Mouse (Mus musculus) lung, adult 2 months (tissue): ENCODE measurements around the gene Hagh. TPM values are rescaled to one million over a fixed set of nuclear protein-coding genes. Genes with fewer than 3 reads are reported as not detected.

Experiments
- DNase-seq: peaks from one replicate; pipeline ENCODE4 v3.0.0; 2022
- H3K4me1 ChIP-seq: fragments of 200-500 bp; 2 replicates; pipeline ENCODE4 v1.6.1; 2011; ENCODE audit warnings: low read length; ENCODE audit not compliant: control insufficient read depth, insufficient read depth
- H3K4me3 ChIP-seq: fragments of 200-500 bp; replicated peaks from 2 replicates; pipeline ENCODE3; 2011; ENCODE audit warnings: low read depth, mild to moderate bottlenecking, control low read depth, low read length; ENCODE audit errors: extremely low read depth
- CTCF ChIP-seq: fragments of 200-500 bp; IDR thresholded peaks from 2 replicates; pipeline ENCODE4 v1.5.1; 2011; ENCODE audit warnings: mild to moderate bottlenecking, low read length, control low read depth; ENCODE audit not compliant: insufficient read depth
- POLR2A ChIP-seq: fragments of 200-500 bp; IDR thresholded peaks from 2 replicates; pipeline ENCODE4 v1.6.1; 2011; ENCODE audit warnings: low read depth, mild to moderate bottlenecking, control low read depth, low read length, borderline replicate concordance; ENCODE audit errors: extremely low read depth
- WGBS: fragments of 180-500 bp; shearing (Covaris S2); methylation state at CpG from one replicate; pipeline ENCODE4 v1.1.7; 2018; 5-methylcytosine and 5-hydroxymethylcytosine counted together
- polyA plus RNA-seq: library from polyadenylated mRNA; depleted of rRNA; stranded (reverse); fragments of >200 nt; gene quantifications from 2 replicates; pipeline ENCODE4 v1.2.3, GENCODE M21; 2012; rRNA removed

The Hagh gene
- polyA plus RNA-seq, 1 experiment, result 56.1 TPM

DNA sequence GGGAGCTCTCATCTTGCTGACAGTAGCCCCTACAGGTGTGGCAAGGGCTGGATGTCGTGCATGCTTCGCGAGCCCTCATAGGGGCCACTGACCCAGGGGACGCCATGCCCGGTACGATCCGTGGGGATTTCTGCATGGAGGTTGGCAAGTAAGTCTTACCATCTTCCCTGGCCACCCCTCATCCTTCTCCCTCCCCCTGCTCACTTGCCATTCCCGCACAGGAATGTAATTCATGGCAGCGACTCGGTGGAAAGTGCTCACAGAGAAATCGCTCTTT is 57.0 kb downstream of the Hagh start:
- H3K4me3 ChIP-seq, result peak overlapping the region; percentile 84
- peaks cover 16% of the 10 kb centered on the region for H3K4me1 ChIP-seq
- WGBS, result 33% methylated on average over 11 of the region's 11 CpGs
- TF ChIP-seq CTCF (no peak), POLR2A (no peak)
- DNase-seq, result no peak

DNA sequence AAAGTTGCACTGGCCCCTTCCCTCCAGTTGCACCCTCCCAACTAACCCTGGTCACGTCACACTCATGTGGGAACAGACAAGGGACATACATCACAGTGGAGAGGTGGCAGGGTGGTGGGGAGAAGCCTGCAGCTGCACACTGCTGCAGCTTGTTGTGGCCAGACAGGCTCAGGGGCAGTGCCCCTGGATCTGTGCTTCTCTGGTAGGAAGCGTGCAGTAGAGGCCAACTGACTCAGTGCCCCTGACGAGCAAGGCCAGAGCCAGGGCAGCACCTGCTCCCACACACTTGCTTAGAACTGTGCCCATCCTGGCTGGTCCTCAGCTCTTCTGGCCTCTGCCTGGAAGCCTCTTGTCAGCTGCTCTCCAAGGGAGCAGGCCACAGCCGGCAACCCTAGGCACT is 57.7 kb downstream of the Hagh start:
- H3K4me1 ChIP-seq, result peaks cover 16% of the 10 kb centered on the region
- TF ChIP-seq CTCF (no peak), POLR2A (no peak)
- 85% methylated on average over 4 of the region's 4 CpGs for whole genome bisulfite sequencing
- no peak overlapping the region for H3K4me3 ChIP-seq
- no peak for DNase-seq

DNA sequence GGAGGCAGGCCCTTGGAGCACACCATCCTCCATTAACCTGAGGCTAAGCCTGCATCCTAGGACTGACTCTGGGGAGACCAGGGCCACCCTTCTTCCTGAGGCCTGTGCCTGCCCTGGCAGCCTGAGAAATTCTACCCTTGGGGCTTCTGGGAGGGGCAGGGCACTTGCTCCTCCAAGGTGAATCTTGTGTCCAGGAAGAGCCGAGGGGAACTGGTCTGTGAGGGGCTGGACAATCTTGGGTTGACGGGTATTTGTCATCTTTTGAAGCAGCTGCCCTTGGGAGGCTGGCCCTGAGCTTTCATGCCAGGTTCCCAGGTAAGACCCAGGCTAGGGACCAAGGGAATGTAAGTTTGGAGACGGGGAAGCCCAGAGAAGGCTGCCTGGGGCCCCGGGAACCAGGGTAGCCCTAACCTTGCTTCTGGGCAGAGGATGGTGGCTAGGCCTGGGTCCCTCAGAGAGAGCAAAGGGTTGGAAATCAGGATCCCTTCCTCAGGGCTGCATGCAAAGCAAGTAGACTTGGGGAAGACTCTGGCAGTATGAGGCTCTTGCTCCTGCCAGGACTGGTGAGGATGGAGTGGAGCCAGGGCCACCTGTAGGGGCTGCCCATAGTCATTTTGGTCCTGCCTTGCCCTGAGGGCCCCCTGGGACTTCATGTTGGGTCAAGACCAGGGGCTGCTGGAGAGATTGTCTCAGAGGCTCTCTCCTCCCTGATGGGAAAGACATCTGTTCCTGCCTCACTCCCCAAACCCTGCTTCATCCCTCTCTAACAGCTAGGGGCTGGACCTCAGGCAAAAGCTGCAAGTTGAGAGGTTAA is 58.3 kb downstream of the Hagh start:
- H3K4me3 ChIP-seq, result no peak overlapping the region

DNA sequence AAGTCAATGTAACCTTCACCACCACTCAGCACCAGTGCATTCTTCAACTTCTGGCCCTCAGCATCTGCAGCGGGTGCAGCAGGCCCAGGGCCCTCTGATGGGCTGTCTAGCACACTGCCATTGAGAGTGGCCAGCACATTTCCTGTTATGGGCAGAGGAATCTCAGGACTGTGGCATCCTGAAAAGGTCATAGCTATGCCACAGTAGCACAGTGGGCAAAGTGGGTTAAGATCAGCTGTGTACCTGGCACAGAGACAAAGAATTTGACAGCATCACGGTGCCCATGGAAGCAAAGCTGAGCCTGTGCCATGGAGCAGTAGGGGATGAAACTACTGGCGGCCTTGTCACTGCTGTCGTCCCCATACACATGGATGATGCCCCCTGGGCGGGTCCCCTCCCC is 59.2 kb downstream of the Hagh start:
- 73% methylated on average over 5 of the region's 5 CpGs for WGBS
- TF ChIP-seq POLR2A (no peak), CTCF (no peak)
- Histone ChIP-seq H3K4me1 (peaks cover 13% of the 10 kb centered on the region), H3K4me3 (no peak overlapping the region)
- no peak for DNase-seq

More for the DNA sequence above, 58.3 kb downstream of the Hagh start:
- peaks cover 16% of the 10 kb centered on the region for H3K4me1 ChIP-seq
- no peak for TF ChIP-seq CTCF
- no peak for TF ChIP-seq POLR2A
- DNase-seq, result no peak
- 77% methylated on average over 4 of the region's 4 CpGs for WGBS

DNA sequence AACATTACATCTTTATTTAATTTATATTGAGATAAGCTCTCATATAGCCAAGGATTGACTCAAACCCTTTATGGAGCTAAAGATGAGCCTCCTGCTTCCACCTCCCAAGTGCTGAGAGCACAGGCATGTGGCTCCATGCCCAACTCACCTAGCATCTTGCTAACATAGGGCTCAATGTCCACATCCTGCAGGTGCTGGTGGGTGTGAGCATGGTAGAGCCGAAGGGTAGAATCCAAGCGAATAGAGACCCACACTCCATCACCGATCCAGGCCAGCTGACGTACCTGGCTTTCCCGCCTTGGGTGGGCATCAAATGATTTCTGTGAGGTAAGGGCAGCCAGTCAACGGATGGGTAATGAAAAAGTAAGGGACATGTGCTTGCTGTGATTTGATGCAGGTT is 60.1 kb downstream of the Hagh start:
- DNase-seq, result no peak
- TF ChIP-seq CTCF (no peak), POLR2A (no peak)
- Histone ChIP-seq H3K4me1 (peaks cover 10% of the 10 kb centered on the region; the same call in 1 of the 2 replicates), H3K4me3 (no peak overlapping the region)
- 94% methylated on average over 6 of the region's 6 CpGs for WGBS

DNA sequence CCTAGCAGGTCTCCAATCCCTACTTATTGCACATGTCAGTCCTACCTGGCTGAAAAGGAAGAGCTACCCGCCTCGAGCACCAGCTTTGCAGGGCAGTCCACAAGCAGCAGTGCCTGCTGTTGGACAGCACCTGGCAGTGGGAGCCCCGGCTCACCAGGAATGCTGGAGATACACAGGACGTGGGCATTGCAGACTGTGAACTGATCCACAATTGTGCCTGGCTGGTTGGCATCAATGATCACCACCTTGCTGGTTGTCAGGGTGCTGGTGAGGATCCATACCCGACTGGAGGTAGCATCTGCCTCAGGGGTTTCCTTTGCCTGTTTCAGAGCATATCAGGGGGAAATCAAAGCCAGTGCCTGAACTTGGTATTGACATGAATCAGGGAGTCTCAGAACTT is 62.2 kb downstream of the Hagh start:
- H3K4me1 ChIP-seq, result peaks cover 2% of the 10 kb centered on the region; the same call in 1 of the 2 replicates
- 90% methylated on average over 5 of the region's 5 CpGs for WGBS
- no peak for DNase-seq
- H3K4me3 ChIP-seq, result no peak overlapping the region
- no peak for TF ChIP-seq CTCF
- TF ChIP-seq POLR2A, result no peak

DNA sequence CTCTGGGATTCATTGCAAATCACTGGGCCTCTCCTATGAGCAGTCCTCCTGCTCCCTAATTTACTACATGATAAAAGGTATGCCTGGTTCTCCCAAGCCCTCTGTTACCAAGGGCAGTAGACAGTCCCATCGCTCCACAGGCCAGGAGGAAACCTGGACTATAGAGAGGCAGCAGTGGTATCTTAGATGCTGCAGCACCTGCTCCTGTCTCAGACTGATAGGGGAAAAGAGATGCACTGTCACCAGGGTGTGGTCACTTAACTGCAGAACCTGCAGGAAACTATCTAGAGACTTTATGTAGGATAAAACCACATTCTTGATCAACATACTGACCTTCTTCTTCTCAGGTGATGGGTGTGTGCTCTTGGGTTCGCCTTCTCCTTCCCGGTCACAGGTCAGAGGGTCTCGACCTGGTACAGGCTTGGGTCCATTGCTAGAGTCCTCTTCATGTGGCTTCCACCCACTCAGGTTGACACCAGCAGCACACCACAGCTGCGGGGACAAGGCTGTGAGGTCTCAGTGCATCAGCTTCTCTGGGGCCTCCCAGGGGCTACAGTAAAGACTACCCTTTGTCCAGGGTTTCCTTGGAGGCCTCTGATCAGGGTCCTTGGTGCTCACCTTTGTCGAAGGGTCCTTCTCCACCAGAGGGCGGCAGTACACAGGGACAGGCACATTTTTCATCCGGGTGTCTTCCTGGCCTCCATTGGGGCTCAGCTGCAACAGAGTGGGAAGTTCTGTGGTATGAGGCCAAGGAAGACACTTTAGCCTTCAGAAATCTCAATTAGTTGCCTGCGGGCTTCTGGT is 62.9 kb downstream of the Hagh start:
- no peak for DNase-seq
- TF ChIP-seq POLR2A (no peak), CTCF (peak; percentile 15; the same call in 1 of the 2 replicates)
- H3K4me3 ChIP-seq, result no peak overlapping the region
- 64% methylated on average over 9 of the region's 9 CpGs for WGBS
- no peaks in the 10 kb centered on the region for H3K4me1 ChIP-seq

DNA sequence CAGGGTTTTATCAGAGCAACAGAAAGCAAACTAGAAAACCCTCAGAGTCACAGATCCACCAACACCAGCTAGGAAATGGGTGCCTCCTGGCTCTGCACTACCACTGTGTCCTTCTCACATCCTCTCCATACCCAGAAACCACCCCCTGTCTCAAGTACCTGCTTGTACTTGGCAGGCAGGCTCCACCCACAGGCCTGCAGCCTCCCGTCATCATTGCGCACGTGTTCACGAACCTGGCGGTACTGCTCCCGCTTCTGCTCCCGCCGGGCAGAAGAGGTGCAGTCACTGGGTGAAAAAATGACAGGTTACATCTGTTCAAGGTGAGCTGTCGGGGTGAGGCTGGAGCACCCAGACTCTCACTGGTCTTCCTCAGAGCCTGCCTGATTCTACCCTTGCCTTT is 63.8 kb downstream of the Hagh start:
- TF ChIP-seq CTCF (no peak), POLR2A (no peak)
- no peak for DNase-seq
- WGBS, result 87% methylated on average over 9 of the region's 9 CpGs
- Histone ChIP-seq H3K4me3 (no peak overlapping the region), H3K4me1 (no peaks in the 10 kb centered on the region)

DNA sequence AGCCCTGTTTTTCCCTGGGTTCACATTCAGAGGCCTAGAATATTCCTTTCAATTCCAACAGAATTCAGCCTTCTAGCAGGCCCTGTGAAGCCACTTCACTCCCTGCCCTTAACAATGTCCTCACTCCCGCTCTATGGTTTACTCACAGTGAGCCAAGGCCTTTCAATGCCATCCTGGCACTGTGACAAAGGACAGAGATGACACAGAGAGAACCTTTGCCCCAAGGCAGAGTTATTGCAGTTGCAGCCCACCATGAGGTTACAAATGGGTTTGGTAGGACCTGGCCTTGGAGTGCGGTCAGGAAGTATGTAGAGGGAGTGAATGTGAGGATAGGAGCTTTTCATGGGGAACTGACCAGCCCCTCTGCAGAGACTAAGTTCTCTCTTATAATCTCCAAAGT is 67.6 kb downstream of the Hagh start:
- Histone ChIP-seq H3K4me3 (no peak overlapping the region), H3K4me1 (no peaks in the 10 kb centered on the region)
- TF ChIP-seq POLR2A (no peak), CTCF (no peak)
- 87% methylated on average over 2 of the region's 2 CpGs for WGBS
- no peak for DNase-seq

DNA sequence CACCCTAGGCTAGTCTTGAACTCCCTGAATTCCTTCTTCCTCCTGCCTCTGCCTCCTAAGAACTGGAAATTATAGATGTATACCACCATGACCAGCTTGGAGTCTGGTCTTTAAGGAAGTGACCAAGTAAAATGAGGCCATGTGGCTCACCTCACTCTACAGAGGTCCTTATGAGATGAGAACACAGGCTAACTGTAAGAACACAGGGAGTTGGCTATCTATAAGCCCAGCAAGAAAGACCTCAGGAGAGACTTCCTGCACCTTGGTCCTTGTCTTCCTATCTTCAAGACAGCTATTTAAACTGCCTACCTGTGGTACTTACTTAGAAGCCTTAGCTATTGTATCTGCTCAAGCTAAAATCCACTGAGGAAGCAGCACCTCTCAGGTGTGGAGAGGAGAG is 74.0 kb downstream of the Hagh start:
- H3K4me1 ChIP-seq, result no peaks in the 10 kb centered on the region
- TF ChIP-seq CTCF (no peak), POLR2A (no peak)
- DNase-seq, result no peak
- H3K4me3 ChIP-seq, result no peak overlapping the region

Other genes with a start within 250 kb of the Hagh start
- 220 and 230 TPM in 2 replicates for gene Tsc2, start 207.5 kb upstream of the Hagh start, polyA plus RNA-seq
- gene Nthl1, start 207.5 kb upstream of the Hagh start, polyA plus RNA-seq, result 18.8 and 19.3 TPM in 2 replicates
- 507 and 712 TPM in 2 replicates for gene Slc9a3r2, start 189.8 kb upstream of the Hagh start, polyA plus RNA-seq
- gene Npw, start 181.7 kb upstream of the Hagh start, polyA plus RNA-seq, result 77.9 and 131 TPM in 2 replicates
- 89.7 and 89.8 TPM in 2 replicates for gene Zfp598, start 170.5 kb upstream of the Hagh start, polyA plus RNA-seq
- gene Syngr3, start 150.2 kb upstream of the Hagh start, polyA plus RNA-seq, result 0.46 and 0.62 TPM in 2 replicates
- 13.7 and 20.3 TPM in 2 replicates for gene Gfer, start 144.0 kb upstream of the Hagh start, polyA plus RNA-seq
- 13.2 and 14.2 TPM in 2 replicates for gene Noxo1, start 143.9 kb upstream of the Hagh start, polyA plus RNA-seq
- 45.4 and 60.7 TPM in 2 replicates for gene Tbl3, start 132.5 kb upstream of the Hagh start, polyA plus RNA-seq
- 0.29 and 0.57 TPM in 2 replicates for gene Rnf151, start 122.1 kb upstream of the Hagh start, polyA plus RNA-seq
- gene Rps2, start 122.0 kb upstream of the Hagh start, polyA plus RNA-seq, result 1,603 and 2,135 TPM in 2 replicates
- 174 and 218 TPM in 2 replicates for gene Ndufb10, start 115.7 kb upstream of the Hagh start, polyA plus RNA-seq
- gene Rpl3l, start 112.3 kb upstream of the Hagh start, polyA plus RNA-seq, result 0.26 and 6.4 TPM in 2 replicates
- gene Msrb1, start 103.5 kb upstream of the Hagh start, polyA plus RNA-seq, result 84.4 and 103 TPM in 2 replicates
- 6.4 and 8.9 TPM in 2 replicates for gene Hs3st6, start 87.2 kb upstream of the Hagh start, polyA plus RNA-seq
- not detected in 2 replicates for gene Meiob, start 35.9 kb upstream of the Hagh start, polyA plus RNA-seq
- 6.4 and 7.8 TPM in 2 replicates for gene Fahd1, start 10.2 kb downstream of the Hagh start, polyA plus RNA-seq
- 3.0 and 3.9 TPM in 2 replicates for gene Igfals, start 25.9 kb downstream of the Hagh start, polyA plus RNA-seq
- 23.6 and 36.7 TPM in 2 replicates for gene Nubp2, start 46.2 kb downstream of the Hagh start, polyA plus RNA-seq
- gene Spsb3, start 46.5 kb downstream of the Hagh start, polyA plus RNA-seq, result 76.4 and 85.4 TPM in 2 replicates
- gene Eme2, start 54.9 kb downstream of the Hagh start, polyA plus RNA-seq, result 41.1 and 48.0 TPM in 2 replicates
- 100 and 115 TPM in 2 replicates for gene Mrps34, start 55.0 kb downstream of the Hagh start, polyA plus RNA-seq
- gene Nme3, start 56.4 kb downstream of the Hagh start, polyA plus RNA-seq, result 55.8 and 69.4 TPM in 2 replicates
- gene Mapk8ip3, start 96.8 kb downstream of the Hagh start, polyA plus RNA-seq, result 110 and 119 TPM in 2 replicates
- 6.1 and 10.2 TPM in 2 replicates for gene Jpt2, start 120.5 kb downstream of the Hagh start, polyA plus RNA-seq
- 16.4 and 18.0 TPM in 2 replicates for gene Cramp1l, start 175.6 kb downstream of the Hagh start, polyA plus RNA-seq
- 9.1 and 11.1 TPM in 2 replicates for gene Ift140, start 175.9 kb downstream of the Hagh start, polyA plus RNA-seq
- 340 and 393 TPM in 2 replicates for gene Tmem204, start 243.4 kb downstream of the Hagh start, polyA plus RNA-seq